Mouse (Mus musculus) heart, embryonic 15.5 days (tissue): ENCODE results near the gene Olfr1426. TPM values are rescaled to one million over a fixed set of nuclear protein-coding genes. Genes with fewer than 3 reads are reported as not detected.

ENCODE experiments used
- ATAC-seq: fragments of 200-750 bp; cut with Nextera tagmentation; replicated peaks from 2 replicates; pipeline ENCODE4 v1.8.0; 2017; ENCODE audit warnings: low read depth, moderate TSS enrichment; ENCODE audit not compliant: insufficient number of reproducible peaks, insufficient read depth, low FRiP score
- H3K27ac ChIP-seq: fragments of 300-500 bp; sonication (generic); 2 replicates; pipeline ENCODE4 v1.5.1; 2015; ENCODE audit warnings: mild to moderate bottlenecking, inconsistent platforms
- H3K27me3 ChIP-seq: fragments of 300-500 bp; sonication (generic); 2 replicates; pipeline ENCODE4 v1.6.1; 2015; ENCODE audit warnings: inconsistent platforms
- H3K36me3 ChIP-seq: fragments of 300-500 bp; sonication (generic); 2 replicates; pipeline ENCODE4 v1.6.1; 2015; ENCODE audit warnings: mild to moderate bottlenecking, inconsistent platforms
- H3K4me1 ChIP-seq: fragments of 300-500 bp; sonication (generic); replicated peaks from 2 replicates; pipeline ENCODE4 v1.6.1; 2015; ENCODE audit warnings: inconsistent platforms
- H3K4me2 ChIP-seq: fragments of 300-500 bp; sonication (generic); 2 replicates; pipeline ENCODE4 v1.6.1; 2015; ENCODE audit warnings: inconsistent platforms, mild to moderate bottlenecking, moderate library complexity
- H3K4me3 ChIP-seq: fragments of 300-500 bp; sonication (generic); 2 replicates; pipeline ENCODE4 v1.5.1; 2015; ENCODE audit warnings: mild to moderate bottlenecking, inconsistent platforms
- H3K9ac ChIP-seq: fragments of 300-500 bp; sonication (generic); 2 replicates; pipeline ENCODE4 v1.6.1; 2015; ENCODE audit warnings: mild to moderate bottlenecking, inconsistent platforms
- H3K9me3 ChIP-seq: fragments of 300-500 bp; sonication (generic); replicated peaks from 2 replicates; pipeline ENCODE4 v1.6.1; 2016; ENCODE audit warnings: inconsistent platforms
- WGBS: fragments of 180-500 bp; shearing (Covaris S2); methylation state at CpG from one replicate; pipeline ENCODE4 v1.1.7; 2015; ENCODE audit warnings: mixed read lengths; 5-methylcytosine and 5-hydroxymethylcytosine counted together
- polyA plus RNA-seq: library from polyadenylated mRNA; unstranded; fragments of >200 nt; fragmentation: Nextera tagmentation; extraction: Ambion mirVana; gene quantifications from 2 replicates; pipeline ENCODE4 v1.2.1, GENCODE M21; 2015

Olfr1426 gene
- polyA plus RNA-seq, 1 experiment from 2014 or later: not detected

GRCm38 (mm10) chr19:12043163-12043562 lies 48.6 kb downstream of the Olfr1426 start:
- Histone ChIP-seq H3K4me1 (no peaks in the 10 kb centered on the region), H3K36me3 (no peaks in the 10 kb centered on the region), H3K9ac (no peak overlapping the region), H3K4me3 (no peak overlapping the region), H3K9me3 (no peaks in the 10 kb centered on the region), H3K4me2 (no peak overlapping the region), H3K27me3 (no peaks in the 10 kb centered on the region), H3K27ac (no peak overlapping the region)
- no peak for ATAC-seq
- WGBS: 79% methylated on average over 5 of the region's 5 CpGs

- Histone ChIP-seq H3K9me3 (no peaks in the 10 kb centered on the region), H3K4me2 (no peak within 1 kb of the TSS), H3K4me3 (no peak within 1 kb of the TSS), H3K4me1 (no peaks in the 10 kb centered on the region), H3K27ac (no peak within 1 kb of the TSS), H3K27me3 (no peaks in the 10 kb centered on the region), H3K9ac (no peak within 1 kb of the TSS), H3K36me3 (no peaks in the 10 kb centered on the region)
- no peak for ATAC-seq
- WGBS: 46% methylated on average over 2 of the region's 2 CpGs
These were observed 50.6 kb downstream of the Olfr1426 start, which contains the start of gene Olfr1423 for GRCm38 (mm10) chr19:12041217-12041616. Gene Olfr1423, minus strand, starts transcription at chr19:12041317.

- no peaks in the 10 kb centered on the region for H3K9me3 ChIP-seq
- no peaks in the 10 kb centered on the region for H3K4me1 ChIP-seq
- no peak overlapping the region for H3K9ac ChIP-seq
- H3K4me2 ChIP-seq: no peak overlapping the region
- no peaks in the 10 kb centered on the region for H3K36me3 ChIP-seq
- no peaks in the 10 kb centered on the region for H3K27me3 ChIP-seq
- ATAC-seq: no peak
- no peak overlapping the region for H3K27ac ChIP-seq
- H3K4me3 ChIP-seq: no peak overlapping the region
These were observed 54.1 kb downstream of the Olfr1426 start for GRCm38 (mm10) chr19:12037727-12038126.

Other genes with a start within 250 kb of the Olfr1426 start
- not detected in 2 replicates for gene Olfr1418, start 230.9 kb downstream of the Olfr1426 start, polyA plus RNA-seq
- gene Olfr1419, start 216.9 kb downstream of the Olfr1426 start, polyA plus RNA-seq: not detected in 2 replicates
- gene Olfr1420, start 205.4 kb downstream of the Olfr1426 start, polyA plus RNA-seq: 0.05 and 0.28 TPM in 2 replicates
- gene Patl1, start 179.6 kb downstream of the Olfr1426 start, polyA plus RNA-seq: 17.2 and 17.3 TPM in 2 replicates
- gene Osbp, start 126.1 kb downstream of the Olfr1426 start, polyA plus RNA-seq: 4.3 and 4.4 TPM in 2 replicates
- gene Olfr1423, start 50.7 kb downstream of the Olfr1426 start, polyA plus RNA-seq: 0.03 TPM in 1 of 2 replicates, not detected in the other
- gene Olfr1424, start 29.3 kb downstream of the Olfr1426 start, polyA plus RNA-seq: not detected in 2 replicates
- not detected in 2 replicates for gene Olfr1425, start 14.3 kb downstream of the Olfr1426 start, polyA plus RNA-seq
- gene Olfr1427, start 11.3 kb upstream of the Olfr1426 start, polyA plus RNA-seq: not detected in 2 replicates
- not detected in 2 replicates for gene Olfr1428, start 23.9 kb upstream of the Olfr1426 start, polyA plus RNA-seq
- not detected in 2 replicates for gene Olfr76, start 31.2 kb upstream of the Olfr1426 start, polyA plus RNA-seq
- not detected in 2 replicates for gene Olfr1555-ps1, start 78.1 kb upstream of the Olfr1426 start, polyA plus RNA-seq
- not detected in 2 replicates for gene Olfr1431, start 108.6 kb upstream of the Olfr1426 start, polyA plus RNA-seq
- gene Olfr1432, start 140.6 kb upstream of the Olfr1426 start, polyA plus RNA-seq: not detected in 2 replicates
- gene Olfr262, start 149.6 kb upstream of the Olfr1426 start, polyA plus RNA-seq: not detected in 2 replicates
- gene Olfr235, start 169.0 kb upstream of the Olfr1426 start, polyA plus RNA-seq: not detected in 2 replicates
- gene Olfr1434, start 187.8 kb upstream of the Olfr1426 start, polyA plus RNA-seq: not detected in 2 replicates
- gene Olfr1436, start 207.1 kb upstream of the Olfr1426 start, polyA plus RNA-seq: not detected in 2 replicates
- not detected in 2 replicates for gene Olfr1437, start 233.1 kb upstream of the Olfr1426 start, polyA plus RNA-seq
- gene Olfr1438-ps1, start 243.9 kb upstream of the Olfr1426 start, polyA plus RNA-seq: not detected in 2 replicates